Mouse (Mus musculus): ENCODE results near the gene Ncam2. TPM values are rescaled to one million over a fixed set of nuclear protein-coding genes. Genes with fewer than 3 reads are reported as not detected.

The Ncam2 gene
- polyA plus RNA-seq, 1 experiment, result 0.05 TPM

- 71% methylated on average over 2 of the region's 2 CpGs for WGBS
These were observed 302.1 kb downstream of the Ncam2 start for GRCm38 (mm10) chr16:81502578-81502977.

DNA sequence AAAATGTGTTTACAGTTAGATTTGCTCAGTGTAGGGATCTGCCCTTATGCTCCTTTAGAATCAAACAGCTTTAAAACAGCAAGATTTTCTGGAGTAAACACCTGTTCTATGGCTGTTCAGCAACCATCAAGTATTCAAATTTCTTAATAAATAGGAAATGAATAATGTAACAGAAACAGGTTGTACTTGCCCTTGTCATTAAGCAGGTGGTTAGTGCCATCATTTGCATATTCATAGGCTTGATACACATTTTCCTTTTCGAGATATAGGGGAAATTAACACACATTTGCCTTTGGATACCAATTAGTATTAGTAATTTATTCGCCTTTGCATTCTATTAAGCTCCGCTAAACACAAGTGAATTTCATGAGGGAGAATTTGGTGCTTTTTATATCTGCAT lies 335.7 kb downstream of the Ncam2 start:
- 68% methylated on average over 3 of the region's 3 CpGs for WGBS
- no peak for DNase-seq (ENCODE audit: low read depth, low spot score)

More at GRCm38 (mm10) chr16:81502578-81502977, 302.1 kb downstream of the Ncam2 start:
- DNase-seq (ENCODE audit: low read depth, low spot score), result no peak

GRCm38 (mm10) chr16:81587565-81588107 lies 387.1 kb downstream of the Ncam2 start:
- WGBS, result 86% methylated on average over 4 of the region's 4 CpGs
- DNase-seq (ENCODE audit: low read depth, low spot score), result no peak

DNA sequence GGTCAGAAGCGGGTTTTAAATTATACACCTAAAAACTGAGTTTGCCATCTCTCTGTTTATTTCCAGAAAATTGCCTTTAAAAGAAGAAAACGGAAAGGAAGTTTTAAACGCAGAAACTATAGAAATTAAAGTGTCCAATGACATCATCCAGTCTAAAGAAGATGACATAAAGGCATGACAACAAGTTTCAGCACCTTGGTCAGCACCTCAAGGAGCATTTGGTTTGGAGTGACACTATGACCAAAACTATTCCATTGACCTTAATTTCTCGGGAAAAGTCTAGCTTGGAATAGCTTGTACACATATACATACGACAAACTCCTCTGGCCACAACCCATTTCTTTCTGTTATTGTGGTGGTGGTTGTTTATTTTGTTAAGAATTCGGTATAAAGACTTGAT lies 422.8 kb downstream of the Ncam2 start:
- 44% methylated on average over 6 of the region's 6 CpGs for WGBS
- DNase-seq (ENCODE audit: low read depth, low spot score), result no peak

DNA sequence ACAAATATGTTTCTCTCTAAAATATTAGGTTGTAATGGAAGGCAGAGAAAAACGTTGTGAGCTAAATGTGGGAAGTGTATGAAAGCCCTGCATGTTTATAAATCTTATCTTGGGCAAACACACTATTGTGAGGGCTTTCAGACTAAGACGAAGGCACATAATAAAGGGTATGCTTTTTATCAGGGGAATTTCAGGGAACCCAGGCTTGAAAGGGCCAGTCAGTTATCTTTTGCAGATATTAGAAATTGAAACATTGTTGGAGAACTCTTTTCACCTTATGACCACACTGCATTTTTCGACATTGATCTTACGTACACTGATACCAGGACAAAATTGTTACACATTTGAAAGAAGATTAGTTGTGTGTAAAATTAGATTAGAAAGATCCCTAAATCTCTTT lies 423.3 kb downstream of the Ncam2 start:
- no peak for DNase-seq (ENCODE audit: low read depth, low spot score)
- WGBS, result 65% methylated on average over 4 of the region's 4 CpGs

GRCm38 (mm10) chr16:81650286-81650685 lies 449.8 kb downstream of the Ncam2 start:
- DNase-seq (ENCODE audit: low read depth, low spot score), result no peak
- 86% methylated on average over 3 of the region's 3 CpGs for WGBS

DNA sequence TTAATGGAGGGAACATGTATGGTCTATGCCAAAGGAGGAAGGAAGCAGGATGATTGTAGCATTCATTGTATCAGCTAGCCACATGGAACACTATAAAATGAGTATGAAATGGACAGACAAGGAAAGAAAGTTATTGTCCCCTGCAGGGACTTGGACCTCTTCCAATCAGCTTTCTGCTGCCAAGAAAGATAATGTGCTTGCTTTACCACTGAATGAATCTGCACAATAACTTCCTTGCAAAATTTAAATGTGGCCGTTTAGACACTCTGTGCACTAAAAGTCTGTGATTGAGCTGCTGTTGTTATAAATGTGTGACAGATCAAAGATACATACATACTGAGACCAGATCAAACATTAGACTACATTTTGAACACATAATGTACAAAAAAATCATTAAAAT lies 451.1 kb downstream of the Ncam2 start:
- DNase-seq (ENCODE audit: low read depth, low spot score), result no peak

DNA sequence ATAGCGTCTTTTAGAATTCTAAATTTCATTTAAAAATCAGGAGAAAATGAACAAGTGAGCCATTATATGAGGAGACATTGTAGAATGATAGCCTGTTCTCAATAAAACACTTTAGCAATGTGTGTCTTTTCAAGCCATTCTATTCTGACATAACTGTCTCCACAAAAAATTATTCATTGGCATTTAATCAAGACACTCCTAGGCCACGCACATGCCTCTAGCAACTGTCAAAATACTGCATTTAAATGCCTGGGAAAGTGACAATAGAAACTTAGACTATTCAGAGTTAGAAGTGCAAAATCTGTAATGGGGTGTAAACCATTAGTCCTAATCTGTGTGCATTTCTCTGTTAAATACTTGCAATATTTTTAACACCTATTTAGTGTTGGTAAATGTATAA lies 456.1 kb downstream of the Ncam2 start:
- WGBS, result 74% methylated on average over 2 of the region's 2 CpGs
- no peak for DNase-seq (ENCODE audit: low read depth, low spot score)

More for the DNA sequence above, 451.1 kb downstream of the Ncam2 start:
- WGBS, result 22% methylated on average over 1 of the region's 1 CpGs

DNA sequence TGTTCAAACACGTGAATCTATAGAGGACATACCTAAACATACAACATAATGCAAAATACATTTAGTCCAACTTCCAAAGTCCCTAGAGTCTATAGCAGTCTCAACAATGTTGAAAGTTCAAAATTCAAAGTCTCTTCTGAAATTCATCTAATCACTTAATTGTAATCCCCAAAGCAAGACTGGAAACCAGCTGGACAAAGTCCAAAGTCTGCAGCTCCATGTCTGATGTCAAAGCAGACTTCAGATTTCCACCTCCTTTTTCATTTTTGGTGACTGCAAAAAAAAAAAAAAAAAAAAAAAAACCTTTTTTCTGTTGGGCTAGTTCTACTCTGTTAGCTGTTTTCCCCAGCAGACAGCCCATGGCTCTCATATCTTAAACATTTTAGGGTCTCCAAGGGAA lies 473.4 kb downstream of the Ncam2 start:
- no peak for DNase-seq (ENCODE audit: low read depth, low spot score)
- 78% methylated on average over 1 of the region's 1 CpGs for WGBS

DNA sequence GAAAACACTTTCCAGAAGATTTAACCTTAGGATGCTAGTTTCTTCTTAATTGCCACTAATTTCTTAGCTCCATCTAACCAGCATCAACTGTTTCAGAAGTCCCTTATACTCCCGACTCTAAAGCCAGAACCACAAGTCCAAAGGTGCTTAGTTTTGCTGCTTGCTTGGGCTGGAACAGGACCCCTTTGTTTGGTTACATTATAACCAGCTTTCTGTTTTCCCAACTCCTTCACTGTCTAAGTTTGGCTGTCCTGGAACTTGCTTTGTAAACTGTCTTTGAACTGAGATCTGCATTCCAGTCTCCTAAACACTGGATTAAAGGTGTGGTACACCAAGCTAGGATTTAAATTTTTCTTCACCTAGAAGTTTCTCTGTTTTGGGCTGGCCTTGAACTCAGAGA lies 475.0 kb downstream of the Ncam2 start:
- WGBS, result 59% methylated on average over 1 of the region's 1 CpGs
- no peak for DNase-seq (ENCODE audit: low read depth, low spot score)

All from large intestine, adult 2 months (tissue).